Mouse (Mus musculus): ENCODE measurements around the gene Spp1.

DNA sequence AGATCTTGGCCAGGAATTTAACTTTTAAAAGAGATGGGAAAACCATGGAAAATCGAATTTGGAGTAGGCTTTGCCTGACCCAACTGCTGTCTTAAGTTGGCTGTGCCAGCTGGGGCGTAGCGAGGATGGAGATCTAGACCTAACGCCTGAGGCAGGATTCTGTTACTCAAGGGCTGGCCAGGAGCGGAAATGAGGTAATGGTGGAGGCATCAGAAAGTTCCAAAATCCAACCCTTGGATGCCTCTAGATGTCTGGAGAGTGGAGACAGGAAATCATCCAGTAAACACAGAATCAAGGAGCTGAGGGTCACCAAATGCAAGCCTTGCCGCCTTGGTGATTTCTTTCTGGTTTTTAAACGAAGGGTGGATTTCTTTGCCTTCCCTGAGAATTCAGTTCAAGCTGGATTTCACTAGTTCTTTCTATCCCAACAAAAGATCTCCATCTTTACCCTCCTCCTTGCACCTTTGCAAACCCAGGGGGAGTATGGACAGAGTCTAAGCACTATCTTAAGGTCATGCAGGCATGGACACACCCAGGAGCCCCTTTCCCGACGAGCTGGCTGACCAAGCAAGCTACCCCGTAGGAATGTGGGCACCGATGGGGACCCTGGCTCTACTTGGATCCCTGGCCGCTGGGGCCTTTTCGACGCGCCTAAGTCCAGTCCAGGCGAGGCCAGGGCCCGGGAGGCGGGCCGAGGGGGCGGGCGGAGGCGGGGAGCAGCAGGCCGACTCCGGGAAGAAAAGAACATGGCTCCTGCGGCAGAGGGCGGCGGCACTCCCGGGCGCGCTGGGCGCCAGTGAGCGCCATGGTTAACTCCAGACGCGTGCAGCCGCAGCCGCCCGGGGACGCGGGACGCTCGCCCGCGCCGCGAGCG is 24.2 kb downstream of the Spp1 start, which contains the start of gene Pkd2:
- TF ChIP-seq CTCF (IDR thresholded peaks at IDR 0.05; ENCODE audit: extremely low read depth, insufficient read depth, low read length) (no peak), POLR2A (IDR thresholded peaks at IDR 0.05; ENCODE audit: extremely low read depth, insufficient read depth, low read length) (0 out of 2 replicates have a peak, but pooled peaks have one; percentile 33)

Data from cortical plate, adult 2 months (tissue).